Mouse (Mus musculus) heart, embryonic 13.5 days (tissue): ENCODE measurements around the gene Psmd13. TPM values are rescaled to one million over a fixed set of nuclear protein-coding genes. Genes with fewer than 3 reads are reported as not detected.

Source experiments
- ATAC-seq: fragments of 200-750 bp; cut with Nextera tagmentation; 2 replicates; pipeline ENCODE4 v1.8.0; 2017; ENCODE audit warnings: moderate TSS enrichment; ENCODE audit not compliant: insufficient number of reproducible peaks, low FRiP score, low TSS enrichment; ENCODE audit errors: extremely low read depth
- H3K27ac ChIP-seq: fragments of 300-500 bp; sonication (generic); replicated peaks from 2 replicates; pipeline ENCODE4 v1.5.1; 2015; ENCODE audit warnings: moderate library complexity, mild to moderate bottlenecking, inconsistent platforms
- H3K27me3 ChIP-seq: fragments of 300-500 bp; sonication (generic); replicated peaks from 2 replicates; pipeline ENCODE4 v1.6.1; 2015; ENCODE audit warnings: mild to moderate bottlenecking, inconsistent platforms
- H3K36me3 ChIP-seq: fragments of 300-500 bp; sonication (generic); 2 replicates; pipeline ENCODE4 v1.6.1; 2015; ENCODE audit warnings: mild to moderate bottlenecking, inconsistent platforms
- H3K4me1 ChIP-seq: fragments of 300-500 bp; sonication (generic); 2 replicates; pipeline ENCODE4 v1.6.1; 2015; ENCODE audit warnings: inconsistent platforms
- H3K4me2 ChIP-seq: fragments of 300-500 bp; sonication (generic); 2 replicates; pipeline ENCODE4 v1.6.1; 2015; ENCODE audit warnings: inconsistent platforms, mild to moderate bottlenecking, moderate library complexity
- H3K4me3 ChIP-seq: fragments of 300-500 bp; sonication (generic); 2 replicates; pipeline ENCODE4 v1.5.1; 2015; ENCODE audit warnings: moderate library complexity, mild to moderate bottlenecking, inconsistent platforms
- H3K9ac ChIP-seq: fragments of 300-500 bp; sonication (generic); 2 replicates; pipeline ENCODE4 v1.6.1; 2015; ENCODE audit warnings: inconsistent platforms, mild to moderate bottlenecking, moderate library complexity
- H3K9me3 ChIP-seq: fragments of 300-500 bp; sonication (generic); 2 replicates; pipeline ENCODE4 v1.6.1; 2016; ENCODE audit warnings: inconsistent platforms
- WGBS: fragments of 180-500 bp; shearing (Covaris S2); methylation state at CpG from one replicate; pipeline ENCODE4 v1.1.7; 2015; ENCODE audit warnings: mixed read lengths; 5-methylcytosine and 5-hydroxymethylcytosine counted together
- polyA plus RNA-seq: library from polyadenylated mRNA; unstranded; fragments of >200 nt; fragmentation: Nextera tagmentation; extraction: Ambion mirVana; gene quantifications from 2 replicates; pipeline ENCODE4 v1.2.1, GENCODE M21; 2015

Gene Psmd13
- polyA plus RNA-seq, 1 experiment from 2014 or later, result 164 TPM

GRCm38 (mm10) chr7:140927181-140927580 lies 45.4 kb downstream of the Psmd13 start:
- WGBS, result 70% methylated on average over 6 of the region's 6 CpGs
- H3K4me2 ChIP-seq, result no peak overlapping the region

DNA sequence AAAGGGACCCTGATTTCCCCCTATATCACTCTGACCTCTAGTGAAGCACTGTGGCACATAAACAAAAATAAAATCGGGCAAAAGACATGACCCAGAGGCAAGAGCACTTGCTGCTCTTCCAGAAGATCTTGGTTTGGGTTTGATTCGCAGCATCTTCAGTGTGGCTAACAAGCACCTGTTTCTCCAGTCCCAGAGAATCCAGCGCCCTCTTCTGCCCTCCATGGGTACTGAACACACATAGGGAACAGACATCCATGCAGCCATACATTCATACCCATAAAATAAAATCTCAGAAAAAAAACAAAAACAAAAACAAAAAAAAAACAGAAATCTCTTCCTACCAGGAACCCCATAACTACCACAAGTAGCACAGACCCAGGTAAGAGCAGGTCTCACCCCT lies 56.7 kb downstream of the Psmd13 start:
- Histone ChIP-seq H3K36me3 (no peaks in the 10 kb centered on the region), H3K4me1 (peaks cover 32% of the 10 kb centered on the region), H3K4me2 (no peak overlapping the region), H3K27ac (no peak overlapping the region), H3K9me3 (no peaks in the 10 kb centered on the region), H3K27me3 (peaks cover 39% of the 10 kb centered on the region), H3K9ac (no peak overlapping the region), H3K4me3 (no peak overlapping the region)
- WGBS, result 43% methylated on average over 3 of the region's 3 CpGs
- no peak for ATAC-seq

More at GRCm38 (mm10) chr7:140927181-140927580, 45.4 kb downstream of the Psmd13 start:
- Histone ChIP-seq H3K27me3 (peaks cover 43% of the 10 kb centered on the region), H3K9me3 (peaks cover 6% of the 10 kb centered on the region; the same call in 1 of the 2 replicates), H3K4me1 (peaks cover 10% of the 10 kb centered on the region), H3K36me3 (no peaks in the 10 kb centered on the region), H3K9ac (no peak overlapping the region), H3K4me3 (no peak overlapping the region), H3K27ac (no peak overlapping the region)
- no peak for ATAC-seq

- Histone ChIP-seq H3K4me2 (no peak overlapping the region), H3K27me3 (peaks cover 38% of the 10 kb centered on the region), H3K36me3 (no peaks in the 10 kb centered on the region), H3K27ac (no peak overlapping the region), H3K9ac (no peak overlapping the region), H3K9me3 (no peaks in the 10 kb centered on the region), H3K4me1 (peaks cover 32% of the 10 kb centered on the region), H3K4me3 (no peak overlapping the region)
- no peak for ATAC-seq
- WGBS, result 25% methylated on average over 2 of the region's 2 CpGs
Measured at GRCm38 (mm10) chr7:140938896-140939295, 57.1 kb downstream of the Psmd13 start.

DNA sequence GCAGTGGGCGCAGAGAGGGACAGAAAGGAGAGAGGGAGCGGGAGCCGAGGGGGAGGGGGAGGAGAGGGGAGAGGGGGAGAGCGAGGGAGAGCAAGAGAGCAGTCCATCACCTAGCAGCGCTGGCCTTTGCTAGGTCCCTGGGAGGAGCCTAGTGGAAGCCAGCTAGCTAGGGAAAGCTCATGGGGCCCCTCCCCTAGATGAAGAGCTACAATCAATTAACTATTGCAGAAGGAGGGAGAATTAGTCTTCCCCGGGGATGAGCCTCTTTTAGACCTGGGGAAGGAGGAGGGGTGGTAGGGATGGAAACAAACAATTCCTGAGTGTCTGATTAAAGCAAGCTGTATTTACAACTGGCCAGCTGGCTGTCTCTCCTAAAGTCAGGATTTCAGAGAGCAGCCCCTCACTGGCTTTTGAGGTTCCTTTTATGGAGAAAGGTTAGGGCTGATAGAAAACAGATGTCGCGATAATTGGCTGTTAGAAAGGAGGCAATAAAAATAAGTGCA lies 58.0 kb downstream of the Psmd13 start:
- Histone ChIP-seq H3K36me3 (peaks cover under 1% of the 10 kb centered on the region; the same call in 1 of the 2 replicates), H3K4me1 (peaks cover 32% of the 10 kb centered on the region), H3K27ac (no peak overlapping the region), H3K4me3 (no peak overlapping the region), H3K9ac (peak overlapping the region; percentile 66), H3K9me3 (no peaks in the 10 kb centered on the region), H3K27me3 (peaks cover 34% of the 10 kb centered on the region), H3K4me2 (peak overlapping the region; percentile 20; the same call in 1 of the 2 replicates)
- WGBS, result 10% methylated on average over 6 of the region's 8 CpGs
- ATAC-seq, result no peak

DNA sequence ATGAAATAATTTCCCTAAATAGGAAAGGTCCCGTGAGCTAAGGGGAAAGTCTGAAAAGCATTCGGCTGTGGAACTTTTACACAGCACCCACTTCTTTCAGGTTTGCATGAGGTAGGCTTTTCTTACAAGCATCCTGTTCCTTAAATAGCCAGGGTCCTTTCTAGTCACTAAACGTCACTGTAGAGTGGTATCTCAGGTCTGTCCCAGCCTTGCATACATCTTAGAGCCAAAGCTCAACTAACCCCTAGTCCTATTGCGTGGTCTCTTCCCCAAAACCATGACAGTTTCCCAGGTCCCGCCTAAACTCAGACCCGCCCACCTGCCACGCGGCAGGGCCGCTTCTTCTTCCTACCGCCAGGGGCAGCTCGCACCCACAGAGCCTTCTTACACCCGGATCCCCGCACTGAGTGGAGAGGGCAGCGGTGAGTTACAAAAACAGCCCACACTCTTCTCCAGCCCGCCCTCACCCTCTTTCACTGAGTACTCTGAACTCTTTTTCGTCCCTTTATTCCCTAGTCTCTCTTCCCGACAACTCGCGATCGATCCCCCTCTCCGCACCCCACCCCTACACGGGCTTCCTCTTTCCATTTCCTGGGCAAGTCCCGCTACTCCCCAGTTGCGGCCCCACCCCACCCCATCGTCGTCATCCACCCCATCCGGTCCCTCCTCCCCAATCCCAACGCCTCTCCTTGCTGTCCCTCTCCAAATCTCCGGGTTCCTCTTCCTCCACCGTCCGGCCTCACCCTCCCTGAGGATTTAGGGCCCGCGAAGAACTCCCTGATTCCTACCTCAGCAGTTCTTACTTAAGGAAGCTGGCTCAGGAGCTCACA lies 59.7 kb downstream of the Psmd13 start, which contains the start of gene Pgghg:
Pgghg (plus strand) TSS at position 170 of the 830 bp plus-strand sequence.
- 3% methylated on average over 33 of the region's 33 CpGs for WGBS
- ATAC-seq, result peak; percentile 79
- Histone ChIP-seq H3K9ac (peak within 1 kb of the TSS; percentile 91), H3K27ac (peak within 1 kb of the TSS; percentile 91), H3K4me2 (peak within 1 kb of the TSS; percentile 77), H3K4me1 (peaks cover 38% of the 10 kb centered on the region), H3K36me3 (peaks cover 17% of the 10 kb centered on the region), H3K9me3 (no peaks in the 10 kb centered on the region), H3K4me3 (peak within 1 kb of the TSS; percentile 66), H3K27me3 (peaks cover 22% of the 10 kb centered on the region; the same call in 1 of the 2 replicates)

- H3K4me1 ChIP-seq, result peaks cover 46% of the 10 kb centered on the region
- H3K4me2 ChIP-seq, result peak overlapping the region; percentile 77
- ATAC-seq, result no peak
- H3K36me3 ChIP-seq, result peaks cover 26% of the 10 kb centered on the region
- H3K9me3 ChIP-seq, result no peaks in the 10 kb centered on the region
- peak overlapping the region; percentile 66 for H3K4me3 ChIP-seq
- WGBS, result 58% methylated on average over 9 of the region's 9 CpGs
- H3K27ac ChIP-seq, result peak overlapping the region; percentile 91
- H3K9ac ChIP-seq, result peak overlapping the region; percentile 91
- 0 out of 2 replicates have a peak, but pooled peaks cover 13% of the 10 kb centered on the region for H3K27me3 ChIP-seq
Measured at GRCm38 (mm10) chr7:140942341-140942740, 60.6 kb downstream of the Psmd13 start.

GRCm38 (mm10) chr7:140942811-140943210 lies 61.0 kb downstream of the Psmd13 start:
- Histone ChIP-seq H3K9ac (0 out of 2 replicates have a peak overlapping the region, but pooled peaks have one; percentile 58), H3K4me2 (peak overlapping the region; percentile 77; the same call in 1 of the 2 replicates), H3K36me3 (peaks cover 31% of the 10 kb centered on the region), H3K4me1 (peaks cover 51% of the 10 kb centered on the region), H3K27me3 (0 out of 2 replicates have a peak, but pooled peaks cover 8% of the 10 kb centered on the region), H3K4me3 (peak overlapping the region; percentile 66; the same call in 1 of the 2 replicates), H3K27ac (peak overlapping the region; percentile 91; the same call in 1 of the 2 replicates), H3K9me3 (no peaks in the 10 kb centered on the region)
- 84% methylated on average over 10 of the region's 10 CpGs for WGBS
- no peak for ATAC-seq

DNA sequence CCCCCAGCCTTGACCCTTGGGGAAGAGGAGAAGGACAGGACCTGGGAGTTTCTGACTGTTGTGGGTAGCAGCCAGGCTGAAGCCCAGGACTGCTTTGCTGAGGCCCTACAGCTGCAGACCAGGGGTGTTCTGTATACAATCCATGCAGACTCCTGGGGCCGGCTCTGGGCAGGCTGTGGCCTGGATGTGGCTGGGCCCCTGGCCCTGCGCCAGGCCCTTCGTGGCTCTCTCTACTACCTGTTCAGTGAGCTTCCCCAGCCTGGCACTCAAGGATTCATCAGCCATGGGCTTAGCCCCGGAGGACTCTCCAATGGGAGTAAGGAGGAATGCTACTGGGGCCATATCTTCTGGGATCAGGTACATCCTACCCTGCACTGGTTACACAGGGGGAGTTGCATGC lies 61.6 kb downstream of the Psmd13 start:
- Histone ChIP-seq H3K4me1 (peaks cover 56% of the 10 kb centered on the region), H3K36me3 (peaks cover 37% of the 10 kb centered on the region), H3K27me3 (0 out of 2 replicates have a peak, but pooled peaks cover 6% of the 10 kb centered on the region), H3K4me2 (no peak overlapping the region), H3K9ac (peak overlapping the region; percentile 58; the same call in 1 of the 2 replicates), H3K9me3 (no peaks in the 10 kb centered on the region), H3K4me3 (no peak overlapping the region), H3K27ac (no peak overlapping the region)
- ATAC-seq, result no peak
- 76% methylated on average over 4 of the region's 4 CpGs for WGBS

DNA sequence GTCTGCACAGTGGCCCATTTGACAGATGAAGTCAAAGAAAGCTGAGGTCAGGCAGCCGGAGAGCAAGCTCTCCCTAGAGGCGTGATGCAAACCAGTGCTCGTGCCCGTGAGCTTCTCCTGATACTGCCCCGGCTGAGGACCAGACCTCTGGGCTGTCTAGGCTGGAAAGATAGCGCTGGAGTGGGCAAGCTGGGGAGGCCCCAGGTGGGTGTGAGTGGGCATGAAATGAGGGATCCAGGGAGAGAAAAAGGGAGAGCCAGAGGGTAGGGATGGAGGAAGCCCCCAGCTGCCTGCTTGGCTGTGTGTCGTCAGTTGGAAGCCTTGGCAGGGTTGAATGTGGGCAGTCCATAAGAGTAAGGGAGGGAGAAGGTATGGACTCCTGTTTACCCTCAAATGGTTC lies 62.5 kb downstream of the Psmd13 start:
- Histone ChIP-seq H3K36me3 (peaks cover 45% of the 10 kb centered on the region), H3K9ac (no peak overlapping the region), H3K9me3 (no peaks in the 10 kb centered on the region), H3K4me1 (peaks cover 57% of the 10 kb centered on the region), H3K4me3 (no peak overlapping the region), H3K27ac (no peak overlapping the region), H3K27me3 (0 out of 2 replicates have a peak, but pooled peaks cover 6% of the 10 kb centered on the region), H3K4me2 (no peak overlapping the region)
- ATAC-seq, result no peak
- 80% methylated on average over 7 of the region's 7 CpGs for WGBS

DNA sequence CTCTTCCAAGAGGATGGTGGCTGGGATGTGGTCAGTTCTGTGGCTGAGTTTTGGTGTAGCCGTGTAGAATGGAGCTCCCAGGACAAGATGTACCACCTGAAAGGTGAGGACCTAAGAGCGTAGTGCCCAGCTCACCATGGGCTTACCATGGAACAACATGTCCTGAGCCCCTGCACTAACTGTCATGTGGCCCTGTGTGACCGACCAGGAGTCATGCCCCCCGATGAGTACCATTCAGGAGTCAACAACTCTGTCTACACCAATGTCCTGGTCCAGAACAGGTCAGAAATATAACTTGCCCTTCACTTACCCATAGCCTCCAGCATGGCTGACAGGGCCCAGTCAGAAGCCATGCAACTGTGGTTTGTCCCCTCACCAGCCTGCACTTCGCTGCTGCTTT lies 63.5 kb downstream of the Psmd13 start:
- Histone ChIP-seq H3K4me1 (peaks cover 51% of the 10 kb centered on the region), H3K36me3 (peaks cover 52% of the 10 kb centered on the region), H3K9me3 (no peaks in the 10 kb centered on the region), H3K9ac (no peak overlapping the region), H3K4me2 (no peak overlapping the region), H3K27ac (no peak overlapping the region), H3K27me3 (no peaks in the 10 kb centered on the region), H3K4me3 (no peak overlapping the region)
- ATAC-seq, result no peak
- WGBS, result 89% methylated on average over 5 of the region's 5 CpGs

DNA sequence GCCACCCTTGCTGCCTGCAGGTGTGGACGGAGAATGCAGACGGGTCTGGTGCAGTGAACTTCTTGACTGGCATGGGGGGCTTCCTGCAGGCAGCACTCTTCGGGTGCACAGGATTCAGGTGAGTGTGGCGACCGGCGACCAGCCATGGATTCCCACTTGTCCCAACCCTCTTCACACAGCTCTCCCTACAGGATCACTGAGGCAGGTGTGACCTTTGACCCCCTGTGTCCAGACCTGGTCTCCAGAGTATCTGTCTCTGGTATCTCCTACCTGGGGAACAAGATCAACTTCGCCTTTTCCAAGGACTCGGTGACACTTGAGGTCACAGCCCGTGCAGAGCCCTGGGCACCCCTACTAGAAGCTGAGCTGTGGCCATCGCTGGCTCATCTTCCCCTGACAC lies 64.5 kb downstream of the Psmd13 start:
- Histone ChIP-seq H3K9ac (no peak overlapping the region), H3K9me3 (no peaks in the 10 kb centered on the region), H3K4me2 (no peak overlapping the region), H3K36me3 (peaks cover 52% of the 10 kb centered on the region), H3K27me3 (no peaks in the 10 kb centered on the region), H3K4me1 (peaks cover 57% of the 10 kb centered on the region), H3K27ac (peak overlapping the region; percentile 71), H3K4me3 (no peak overlapping the region)
- 83% methylated on average over 10 of the region's 10 CpGs for WGBS
- no peak for ATAC-seq
